Mouse (Mus musculus): ENCODE measurements around the gene Nxph3.

DNA sequence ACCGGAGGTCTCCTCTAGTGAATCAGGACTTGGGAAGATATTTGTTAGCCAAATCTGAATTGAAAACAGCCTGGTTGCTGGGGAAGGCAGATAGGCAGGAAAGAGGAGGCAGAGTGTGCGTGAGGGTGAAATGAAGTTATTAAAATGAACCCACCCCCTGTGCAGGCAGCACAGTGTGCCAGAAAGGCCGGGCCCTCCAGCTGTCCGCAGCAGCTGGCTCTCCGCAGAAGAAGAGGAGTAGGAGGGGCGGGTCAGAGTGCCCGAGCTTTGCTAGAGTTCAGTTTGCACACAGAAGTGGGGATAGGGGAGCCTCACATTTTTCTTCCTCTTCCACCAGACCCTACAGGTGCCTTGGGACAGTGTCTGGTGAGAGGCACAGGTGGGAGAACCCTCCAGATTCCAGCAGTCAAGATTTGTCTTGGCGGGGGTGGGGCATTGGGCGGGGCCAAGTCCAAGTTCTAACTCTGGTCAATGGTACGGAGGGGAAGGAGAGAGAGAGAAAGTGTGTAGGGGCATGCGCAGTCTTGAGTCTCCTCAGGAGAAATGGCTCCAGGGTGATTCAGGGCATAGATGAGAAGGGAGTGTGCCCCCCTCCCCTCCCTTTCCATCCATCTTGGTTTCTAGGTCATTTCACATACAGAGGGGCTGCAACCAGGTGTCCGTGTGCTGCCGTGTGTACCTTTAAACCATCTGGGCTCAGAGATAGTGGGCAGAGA, 6.0 kb downstream of the Nxph3 start:
- TF ChIP-seq CTCF (conservative IDR thresholded peaks at IDR 0.05 in 1 of 2, IDR thresholded peaks at IDR 0.05 in 1 of 2; ENCODE audit: low read depth in 2 of 2, low read length in 2 of 2): no peak
- no peak for TF ChIP-seq JUN (IDR thresholded peaks at IDR 0.05; ENCODE audit: insufficient read depth, low read depth, low read length)

Data from CH12.LX (cell line).